Mouse (Mus musculus) neutrophil, adult 83 days (primary cell): Measurements from ENCODE around the gene 4933407L21Rik. TPM values are rescaled to one million over a fixed set of nuclear protein-coding genes. Genes with fewer than 3 reads are reported as not detected.

Source experiments
- total RNA-seq, 2 experiments: library from RNA; stranded (reverse); gene quantifications; one replicate each; pipeline ENCODE4 v1.2.4; 2023

Gene 4933407L21Rik
- total RNA-seq: not detected

DNA sequence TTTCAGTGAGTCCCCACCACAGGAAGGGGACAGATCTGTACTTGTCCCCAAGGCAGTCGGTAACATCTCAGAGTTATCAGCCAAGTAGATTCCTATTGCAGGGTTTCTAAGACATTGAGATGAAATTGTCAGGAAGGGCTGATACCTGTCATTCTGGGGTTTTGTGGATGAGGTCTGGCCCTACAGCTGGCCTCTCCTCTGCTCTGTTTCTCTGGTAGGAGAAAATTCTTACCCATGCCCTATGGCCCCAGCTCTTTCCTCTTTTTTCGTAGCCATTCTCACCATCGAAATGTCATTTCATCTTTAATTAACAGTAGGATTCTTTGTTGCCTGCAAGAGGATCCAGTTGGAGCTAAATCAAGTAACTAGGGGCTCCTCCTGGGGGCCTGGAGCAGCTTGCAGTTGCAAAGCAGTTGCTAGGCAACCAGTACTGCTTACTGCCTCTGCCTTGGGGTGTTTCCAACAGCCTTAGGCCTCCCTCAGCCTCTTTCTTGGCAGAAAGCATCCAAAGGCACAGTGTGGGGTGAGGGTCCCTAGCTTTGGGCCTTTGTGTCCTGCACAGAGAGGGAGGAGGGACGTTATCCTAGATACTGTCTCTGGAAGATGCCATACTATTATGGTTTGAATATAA lies at the start of gene 4933407L21Rik:
TSS of gene 4933407L21Rik (plus strand) at position 427 of the 631 bp plus-strand sequence.

DNA sequence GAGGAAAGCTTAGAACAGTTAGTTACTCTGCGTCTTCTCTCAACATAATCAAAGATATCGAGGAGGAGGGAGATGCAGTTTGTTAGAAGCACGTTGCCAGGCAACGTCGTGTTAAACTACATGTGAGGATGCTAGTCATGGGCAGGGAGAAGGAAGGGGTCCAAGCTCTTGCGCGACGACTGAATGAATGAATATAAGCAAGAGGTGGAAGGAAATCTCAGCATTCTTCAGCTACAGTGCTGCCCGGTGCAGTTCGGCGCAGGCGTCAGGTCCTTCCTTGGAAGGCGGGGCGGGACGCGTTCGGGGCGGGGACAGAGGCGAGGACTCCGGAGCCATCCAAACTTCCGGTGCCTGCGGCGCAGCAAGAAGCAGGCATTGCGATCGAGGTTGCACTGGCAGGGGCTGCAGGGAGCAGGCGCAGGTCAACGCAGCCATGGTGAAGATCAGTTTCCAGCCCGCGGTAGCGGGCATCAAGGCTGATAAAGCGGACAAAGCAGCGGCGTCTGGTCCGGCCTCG lies 34.0 kb upstream of the 4933407L21Rik start, which contains the start of gene Itm2c:
TSS of gene Itm2c (plus strand) at position 51 of the 517 bp plus-strand sequence.

DNA sequence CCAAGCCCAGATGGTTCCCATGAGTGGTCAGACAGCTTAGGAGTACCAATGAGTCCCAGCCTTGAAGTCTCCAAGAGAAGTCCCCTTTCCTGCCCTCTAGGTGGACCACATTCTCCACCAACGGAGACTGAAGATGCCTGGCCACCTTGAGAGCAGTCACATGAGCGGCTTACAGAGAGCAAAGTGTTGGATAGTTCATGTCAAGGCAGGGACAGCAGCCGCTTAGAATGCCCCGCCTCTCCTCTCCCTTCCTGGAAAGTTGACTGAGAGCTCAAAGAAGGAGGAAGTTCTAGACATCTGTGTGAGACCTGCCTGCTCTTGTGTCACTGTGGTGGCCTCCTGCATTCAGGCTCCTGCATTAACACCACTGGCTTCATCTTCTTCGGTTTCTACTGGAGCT lies 32.6 kb downstream of the 4933407L21Rik start, which contains the start of gene Gpr55:
TSS of gene Gpr55 (minus strand) at position 135 of the 400 bp plus-strand sequence.

Other genes with a start within 250 kb of the 4933407L21Rik start
- gene A630001G21Rik, start 149.8 kb upstream of the 4933407L21Rik start, total RNA-seq: 10 to 100 TPM; 24.1 to 35.2 TPM
- gene Cab39, start 135.0 kb upstream of the 4933407L21Rik start, total RNA-seq: 10 to 100 TPM; 81.8 to 85.2 TPM
- gene Itm2c, start 34.2 kb upstream of the 4933407L21Rik start, total RNA-seq: 10 to 100 TPM; 38.5 to 43.6 TPM
- under 1 TPM in 1 of 2 experiments, not detected in 1; 0.35 TPM for gene Gpr55, start 32.5 kb downstream of the 4933407L21Rik start, total RNA-seq
- gene Spata3, start 88.3 kb downstream of the 4933407L21Rik start, total RNA-seq: not detected
- not detected for gene 2810459M11Rik, start 117.4 kb downstream of the 4933407L21Rik start, total RNA-seq
- 10 to 100 TPM; 45.5 to 50.1 TPM for gene Psmd1, start 135.9 kb downstream of the 4933407L21Rik start, total RNA-seq
- gene Htr2b, start 183.5 kb downstream of the 4933407L21Rik start, total RNA-seq: not detected
- under 1 TPM in 1 of 2 experiments, not detected in 1; 0.57 TPM for gene Gm21972, start 205.2 kb downstream of the 4933407L21Rik start, total RNA-seq
- gene Armc9, start 226.3 kb downstream of the 4933407L21Rik start, total RNA-seq: 1 to 10 TPM; 3.1 to 5.7 TPM